Mouse (Mus musculus) lung, postnatal 0 days (tissue): ENCODE measurements at regions not wholly inside any gene's neighbourhood (a gene's known extent, or its start where the extent isn't known, plus 50 kb on each side); places are given as distances from the start of the nearest gene placed in this dataset.

Source experiments
- CTCF ChIP-seq: IDR thresholded peaks from 2 replicates; pipeline ENCODE4 v1.5.1; 2016; ENCODE audit warnings: antibody characterized with exemption, mild to moderate bottlenecking
- EP300 ChIP-seq: IDR thresholded peaks from 2 replicates; pipeline ENCODE4 v1.6.1; 2016; ENCODE audit warnings: antibody characterized with exemption, mild to moderate bottlenecking, control low read depth

- no peak for TF ChIP-seq CTCF
- no peak for TF ChIP-seq EP300
Measured at GRCm38 (mm10) chr9:33152186-33152585, 516.2 kb downstream of the Ets1 start.
